Mouse (Mus musculus): ENCODE data around the gene Isoc2a. TPM values are rescaled to one million over a fixed set of nuclear protein-coding genes. Genes with fewer than 3 reads are reported as not detected.
A peak's percentile ranks its signal among the peaks of the same experiment; 100 is the strongest.

Gene Isoc2a
- total RNA-seq, 1 experiment: 16.1 TPM

DNA sequence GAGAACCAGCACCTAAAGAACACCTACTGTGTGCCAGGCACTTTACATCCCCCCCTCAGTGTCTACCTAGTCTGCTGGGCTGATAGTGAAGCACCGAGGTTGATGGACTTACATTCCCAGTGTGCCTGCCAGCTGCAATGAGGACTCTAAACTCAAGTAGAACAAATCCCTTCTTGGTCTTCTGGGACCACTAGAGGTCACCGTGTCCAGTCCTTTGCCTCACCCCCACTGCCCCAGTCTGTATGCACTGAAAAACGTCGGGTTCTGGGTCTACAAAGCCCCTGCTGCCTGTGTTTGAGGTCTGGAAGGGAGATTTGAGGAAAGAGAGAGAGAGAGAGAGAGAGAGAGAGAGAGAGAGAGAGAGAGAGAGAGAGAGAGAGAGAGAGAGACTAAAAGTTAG, 47.5 kb downstream of the Isoc2a start:
- in situ Hi-C loops (cut with MboI; ENCODE audit: low sequenced_read_pairs in 2 of 2, unreplicated experiment in 2 of 2): no loop called here
- Histone ChIP-seq H3K36me3 (ENCODE audit: control insufficient read depth, insufficient read depth, low read length, poor library complexity, severe bottlenecking) (no peaks in the 10 kb centered on the region; the same call in 1 of the 2 replicates), H3K4me3 (ENCODE audit: insufficient read depth in 1 of 2, low read depth in 1 of 2, low read length in 2 of 2, poor library complexity in 1 of 2, severe bottlenecking in 1 of 2) (peak overlapping the region in 1 of 2 experiments; percentile 54; a peak in 2 of 4 replicates), H3K27ac (ENCODE audit: insufficient read depth, low read depth, low read length, poor library complexity, severe bottlenecking) (no peak overlapping the region), H3K9ac (ENCODE audit: insufficient read depth, low read depth, low read length, poor library complexity, severe bottlenecking) (no peak overlapping the region), H3K9me3 (ENCODE audit: control insufficient read depth, insufficient read depth, low read depth, low read length) (no peaks in the 10 kb centered on the region), H3K4me1 (ENCODE audit: control insufficient read depth in 2 of 2, insufficient read depth in 2 of 2, low read length in 2 of 2, poor library complexity in 1 of 2) (peaks cover 4 to 36% of the 10 kb centered on the region in 2 experiments; a peak in 3 of 4 replicates)
- no peak for TF ChIP-seq CHD2 (IDR thresholded peaks at IDR 0.05; ENCODE audit: low read depth, low read length)
- TF ChIP-seq MAFK (IDR thresholded peaks at IDR 0.05; ENCODE audit: insufficient read depth, low read depth, low read length): no peak
- TF ChIP-seq ZNF384 (IDR thresholded peaks at IDR 0.05; ENCODE audit: low read depth, low read length): no peak
- no peak for TF ChIP-seq HCFC1 (IDR thresholded peaks at IDR 0.05; ENCODE audit: borderline replicate concordance, insufficient read depth, low read length)
- no peak for TF ChIP-seq ZC3H11A (IDR thresholded peaks at IDR 0.05; ENCODE audit: borderline replicate concordance, low read depth, low read length)
- DNase-seq (ENCODE audit: low read depth, low spot score): no peak

GRCm38 (mm10) chr7:4924891-4925301, 47.9 kb downstream of the Isoc2a start:
- Histone ChIP-seq H3K9me3 (ENCODE audit: control insufficient read depth, insufficient read depth, low read depth, low read length) (no peaks in the 10 kb centered on the region), H3K4me3 (ENCODE audit: insufficient read depth in 1 of 2, low read depth in 1 of 2, low read length in 2 of 2, poor library complexity in 1 of 2, severe bottlenecking in 1 of 2) (no peak overlapping the region), H3K27ac (ENCODE audit: insufficient read depth, low read depth, low read length, poor library complexity, severe bottlenecking) (no peak overlapping the region), H3K9ac (ENCODE audit: insufficient read depth, low read depth, low read length, poor library complexity, severe bottlenecking) (no peak overlapping the region), H3K4me1 (ENCODE audit: control insufficient read depth in 2 of 2, insufficient read depth in 2 of 2, low read length in 2 of 2, poor library complexity in 1 of 2) (peaks cover 4 to 35% of the 10 kb centered on the region in 2 experiments; a peak in 3 of 4 replicates), H3K36me3 (ENCODE audit: control insufficient read depth, insufficient read depth, low read length, poor library complexity, severe bottlenecking) (no peaks in the 10 kb centered on the region)
- no peak for DNase-seq (ENCODE audit: low read depth, low spot score)
- no peak for TF ChIP-seq HCFC1 (IDR thresholded peaks at IDR 0.05; ENCODE audit: borderline replicate concordance, insufficient read depth, low read length)
- no peak for TF ChIP-seq ZNF384 (IDR thresholded peaks at IDR 0.05; ENCODE audit: low read depth, low read length)
- TF ChIP-seq ZC3H11A (IDR thresholded peaks at IDR 0.05; ENCODE audit: borderline replicate concordance, low read depth, low read length): no peak
- no peak for TF ChIP-seq CHD2 (IDR thresholded peaks at IDR 0.05; ENCODE audit: low read depth, low read length)
- no peak for TF ChIP-seq MAFK (IDR thresholded peaks at IDR 0.05; ENCODE audit: insufficient read depth, low read depth, low read length)
- in situ Hi-C loops (cut with MboI; ENCODE audit: low sequenced_read_pairs in 2 of 2, unreplicated experiment in 2 of 2): no loop called here

- no peaks in the 10 kb centered on the region for H3K36me3 ChIP-seq (ENCODE audit: control insufficient read depth, insufficient read depth, low read length, poor library complexity, severe bottlenecking)
- no peak for TF ChIP-seq MAFK (IDR thresholded peaks at IDR 0.05; ENCODE audit: insufficient read depth, low read depth, low read length)
- TF ChIP-seq ZNF384 (IDR thresholded peaks at IDR 0.05; ENCODE audit: low read depth, low read length): no peak
- TF ChIP-seq CHD2 (IDR thresholded peaks at IDR 0.05; ENCODE audit: low read depth, low read length): no peak
- no peak for TF ChIP-seq HCFC1 (IDR thresholded peaks at IDR 0.05; ENCODE audit: borderline replicate concordance, insufficient read depth, low read length)
- no peak for TF ChIP-seq ZC3H11A (IDR thresholded peaks at IDR 0.05; ENCODE audit: borderline replicate concordance, low read depth, low read length)
- no peaks in the 10 kb centered on the region for H3K9me3 ChIP-seq (ENCODE audit: control insufficient read depth, insufficient read depth, low read depth, low read length)
- H3K4me1 ChIP-seq (ENCODE audit: control insufficient read depth in 2 of 2, insufficient read depth in 2 of 2, low read length in 2 of 2, poor library complexity in 1 of 2): peaks cover 4 to 28% of the 10 kb centered on the region in 2 experiments; a peak in 3 of 4 replicates
- H3K4me3 ChIP-seq (ENCODE audit: insufficient read depth in 1 of 2, low read depth in 1 of 2, low read length in 2 of 2, poor library complexity in 1 of 2, severe bottlenecking in 1 of 2): no peak within 1 kb of the TSS
- no peak within 1 kb of the TSS for H3K9ac ChIP-seq (ENCODE audit: insufficient read depth, low read depth, low read length, poor library complexity, severe bottlenecking)
- in situ Hi-C loops (cut with MboI; ENCODE audit: low sequenced_read_pairs in 2 of 2, unreplicated experiment in 2 of 2): no loop called here
- DNase-seq (ENCODE audit: low read depth, low spot score): no peak
- no peak within 1 kb of the TSS for H3K27ac ChIP-seq (ENCODE audit: insufficient read depth, low read depth, low read length, poor library complexity, severe bottlenecking)
Observed at GRCm38 (mm10) chr7:4925441-4926381, 48.8 kb downstream of the Isoc2a start, which contains the start of gene Ssc5d. Gene Ssc5d, plus strand, starts transcription at chr7:4925785.

GRCm38 (mm10) chr7:4926849-4927248, 49.9 kb downstream of the Isoc2a start:
- peaks cover 2 to 20% of the 10 kb centered on the region in 2 experiments; a peak in 3 of 4 replicates for H3K4me1 ChIP-seq (ENCODE audit: control insufficient read depth in 2 of 2, insufficient read depth in 2 of 2, low read length in 2 of 2, poor library complexity in 1 of 2)
- H3K4me3 ChIP-seq (ENCODE audit: insufficient read depth in 1 of 2, low read depth in 1 of 2, low read length in 2 of 2, poor library complexity in 1 of 2, severe bottlenecking in 1 of 2): no peak overlapping the region
- in situ Hi-C loops (cut with MboI; ENCODE audit: low sequenced_read_pairs in 2 of 2, unreplicated experiment in 2 of 2): no loop called here
- H3K9me3 ChIP-seq (ENCODE audit: control insufficient read depth, insufficient read depth, low read depth, low read length): no peaks in the 10 kb centered on the region
- TF ChIP-seq ZC3H11A (IDR thresholded peaks at IDR 0.05; ENCODE audit: borderline replicate concordance, low read depth, low read length) (no peak), HCFC1 (IDR thresholded peaks at IDR 0.05; ENCODE audit: borderline replicate concordance, insufficient read depth, low read length) (no peak), MAFK (IDR thresholded peaks at IDR 0.05; ENCODE audit: insufficient read depth, low read depth, low read length) (no peak)
- no peak for DNase-seq (ENCODE audit: low read depth, low spot score)
- H3K36me3 ChIP-seq (ENCODE audit: control insufficient read depth, insufficient read depth, low read length, poor library complexity, severe bottlenecking): no peaks in the 10 kb centered on the region
- no peak overlapping the region for H3K27ac ChIP-seq (ENCODE audit: insufficient read depth, low read depth, low read length, poor library complexity, severe bottlenecking)
- H3K9ac ChIP-seq (ENCODE audit: insufficient read depth, low read depth, low read length, poor library complexity, severe bottlenecking): no peak overlapping the region

Data from ES-E14 (cell line).